Mouse (Mus musculus) MEL (cell line): ENCODE results near the gene Rfx5.

Experiments
- CHD2 ChIP-seq: IDR thresholded peaks from 2 replicates; pipeline ENCODE4 v1.6.1; 2011; ENCODE audit warnings: low read length, improper control_type of control experiment
- CTCF ChIP-seq, 3 experiments: IDR thresholded peaks in 2 of 3; conservative IDR thresholded peaks in 1 of 3; 2 replicates each; pipeline ENCODE4 v1.5.1; 2011 to 2012; ENCODE audit warnings: low read length in 3 of 3, low read depth in 2 of 3, mild to moderate bottlenecking in 2 of 3, improper control_type of control experiment in 1 of 3, inconsistent platforms in 1 of 3, mixed read lengths in 1 of 3, moderate library complexity in 1 of 3; ENCODE audit not compliant: control insufficient read depth in 1 of 3, insufficient read depth in 1 of 3, poor library complexity in 1 of 3, severe bottlenecking in 1 of 3
- EP300 ChIP-seq, 2 experiments: IDR thresholded peaks; 2 replicates each; pipeline ENCODE4 v1.6.1; 2011; ENCODE audit warnings: improper control_type of control experiment in 2 of 2, low read length in 2 of 2, low read depth in 1 of 2, mild to moderate bottlenecking in 1 of 2
- MAFK ChIP-seq: IDR thresholded peaks from 2 replicates; pipeline ENCODE4 v1.6.1; 2011; ENCODE audit warnings: low read depth, mild to moderate bottlenecking, low read length, improper control_type of control experiment, borderline replicate concordance
- MAX ChIP-seq: IDR thresholded peaks from 2 replicates; pipeline ENCODE4 v1.6.1; 2011; ENCODE audit warnings: low read length, improper control_type of control experiment
- MAZ ChIP-seq: IDR thresholded peaks from 2 replicates; pipeline ENCODE4 v1.6.1; 2012; ENCODE audit warnings: low read depth, mild to moderate bottlenecking, inconsistent platforms, low read length, improper control_type of control experiment
- POLR2A ChIP-seq, 2 experiments: IDR thresholded peaks; 2 replicates each; pipeline ENCODE4 v1.6.1; 2011 to 2012; ENCODE audit warnings: low read length in 2 of 2, mild to moderate bottlenecking in 2 of 2, control low read depth in 1 of 2, improper control_type of control experiment in 1 of 2, low read depth in 1 of 2, moderate library complexity in 1 of 2; ENCODE audit not compliant: control insufficient read depth in 1 of 2, insufficient read depth in 1 of 2, poor library complexity in 1 of 2
- UBTF ChIP-seq: IDR thresholded peaks from 2 replicates; pipeline ENCODE4 v1.6.1; 2012; ENCODE audit warnings: low read depth, mild to moderate bottlenecking, inconsistent platforms, low read length, improper control_type of control experiment, moderate library complexity, borderline replicate concordance; ENCODE audit not compliant: insufficient read depth
- USF2 ChIP-seq, 2 experiments: IDR thresholded peaks; 2 replicates each; pipeline ENCODE4 v1.6.1; 2011 to 2012; ENCODE audit warnings: improper control_type of control experiment in 2 of 2, low read length in 2 of 2, borderline replicate concordance in 1 of 2, inconsistent platforms in 1 of 2, low read depth in 1 of 2, mild to moderate bottlenecking in 1 of 2; ENCODE audit not compliant: insufficient read depth in 1 of 2

DNA sequence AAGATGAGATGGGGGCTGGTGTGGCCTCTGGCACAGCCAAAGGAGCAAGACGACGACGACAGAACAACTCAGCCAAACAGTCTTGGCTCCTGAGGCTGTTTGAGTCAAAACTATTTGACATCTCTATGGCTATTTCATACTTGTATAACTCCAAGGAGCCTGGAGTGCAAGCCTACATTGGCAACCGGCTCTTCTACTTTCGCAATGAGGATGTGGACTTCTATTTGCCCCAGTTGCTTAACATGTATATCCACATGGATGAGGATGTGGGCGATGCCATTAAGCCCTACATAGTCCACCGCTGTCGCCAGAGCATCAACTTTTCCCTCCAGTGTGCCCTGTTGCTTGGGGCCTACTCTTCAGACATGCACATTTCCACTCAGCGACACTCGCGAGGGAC lies 30.4 kb downstream of the Rfx5 start:
- TF ChIP-seq POLR2A (IDR thresholded peaks at IDR 0.05; ENCODE audit: control insufficient read depth in 1 of 2, insufficient read depth in 1 of 2, low read depth in 1 of 2, low read length in 2 of 2, poor library complexity in 1 of 2) (no peak), CTCF (IDR thresholded peaks at IDR 0.05 in 2 of 3, conservative IDR thresholded peaks at IDR 0.05 in 1 of 3; ENCODE audit: control insufficient read depth in 1 of 3, insufficient read depth in 1 of 3, low read depth in 2 of 3, low read length in 3 of 3, poor library complexity in 1 of 3, severe bottlenecking in 1 of 3) (no peak), UBTF (no peak), CHD2 (no peak), EP300 (IDR thresholded peaks at IDR 0.05; ENCODE audit: low read depth in 1 of 2, low read length in 2 of 2) (no peak), MAFK (no peak), MAX (no peak), USF2 (IDR thresholded peaks at IDR 0.05; ENCODE audit: borderline replicate concordance in 1 of 2, insufficient read depth in 1 of 2, low read depth in 1 of 2, low read length in 2 of 2) (no peak), MAZ (no peak)
